Mouse (Mus musculus) heart, embryonic 14.5 days (tissue): ENCODE measurements around the gene Vav2. TPM values are rescaled to one million over a fixed set of nuclear protein-coding genes. Genes with fewer than 3 reads are reported as not detected.
A peak's percentile ranks its signal among the peaks of the same experiment; 100 is the strongest.

Experiments used
- ATAC-seq: fragments of 200-750 bp; cut with Nextera tagmentation; 2 replicates; pipeline ENCODE4 v1.8.0; 2017; ENCODE audit warnings: low read depth, moderate TSS enrichment; ENCODE audit not compliant: insufficient number of reproducible peaks, insufficient read depth, low FRiP score
- H3K27ac ChIP-seq, 2 experiments: fragments of 200-500 bp in 1 of 2; fragments of 300-500 bp in 1 of 2; sonication (generic) in 1 of 2; replicated peaks in 1 of 2; 2 replicates each; pipeline ENCODE4 v1.5.1; 2012 to 2014; ENCODE audit warnings: low read depth in 2 of 2, low read length in 2 of 2, control low read depth in 1 of 2, mild to moderate bottlenecking in 1 of 2, mixed read lengths in 1 of 2; ENCODE audit not compliant: control insufficient read depth in 1 of 2, insufficient read depth in 1 of 2
- H3K27me3 ChIP-seq: fragments of 300-500 bp; sonication (generic); 2 replicates; pipeline ENCODE4 v1.6.1; 2014; ENCODE audit warnings: mild to moderate bottlenecking, low read length, control low read depth; ENCODE audit not compliant: control insufficient read depth, insufficient read depth
- H3K36me3 ChIP-seq: fragments of 300-500 bp; sonication (generic); 2 replicates; pipeline ENCODE4 v1.6.1; 2014; ENCODE audit warnings: mild to moderate bottlenecking, control low read depth, low read length, mixed read lengths; ENCODE audit not compliant: control insufficient read depth, insufficient read depth
- H3K4me1 ChIP-seq, 2 experiments: fragments of 200-500 bp in 1 of 2; fragments of 300-500 bp in 1 of 2; sonication (generic) in 1 of 2; 2 replicates each; pipeline ENCODE4 v1.6.1; 2012 to 2014; ENCODE audit warnings: low read length in 2 of 2, control low read depth in 1 of 2, mixed read lengths in 1 of 2; ENCODE audit not compliant: control insufficient read depth in 2 of 2, insufficient read depth in 2 of 2
- H3K4me2 ChIP-seq: fragments of 300-500 bp; sonication (generic); 2 replicates; pipeline ENCODE4 v1.6.1; 2014; ENCODE audit warnings: mild to moderate bottlenecking, low read length
- H3K4me3 ChIP-seq, 2 experiments: fragments of 200-500 bp in 1 of 2; fragments of 300-500 bp in 1 of 2; sonication (generic) in 1 of 2; 2 replicates each; pipeline ENCODE4 v1.5.1; 2012 to 2014; ENCODE audit warnings: low read length in 2 of 2, mild to moderate bottlenecking in 2 of 2, control low read depth in 1 of 2, low read depth in 1 of 2, moderate library complexity in 1 of 2; ENCODE audit not compliant: control insufficient read depth in 1 of 2, insufficient read depth in 1 of 2
- H3K9ac ChIP-seq: fragments of 300-500 bp; sonication (generic); 2 replicates; pipeline ENCODE4 v1.6.1; 2014; ENCODE audit warnings: mild to moderate bottlenecking, low read length
- H3K9me3 ChIP-seq: fragments of 300-500 bp; sonication (generic); 2 replicates; pipeline ENCODE4 v1.6.1; 2016; ENCODE audit warnings: low read length, control low read depth; ENCODE audit not compliant: control insufficient read depth
- WGBS: fragments of 180-500 bp; shearing (Covaris S2); extraction: QIAGEN DNeasy Blood & Tissue Kit; methylation state at CpG from one replicate; pipeline ENCODE4 v1.1.7; 2014; 5-methylcytosine and 5-hydroxymethylcytosine counted together
- polyA plus RNA-seq: library from polyadenylated mRNA; unstranded; fragments of >200 nt; fragmentation: Nextera tagmentation; extraction: Ambion mirVana; gene quantifications from 2 replicates; pipeline ENCODE4 v1.2.1, GENCODE M21; 2014

The Vav2 gene
- polyA plus RNA-seq = 3.6 and 4.1 TPM in 2 replicates

DNA sequence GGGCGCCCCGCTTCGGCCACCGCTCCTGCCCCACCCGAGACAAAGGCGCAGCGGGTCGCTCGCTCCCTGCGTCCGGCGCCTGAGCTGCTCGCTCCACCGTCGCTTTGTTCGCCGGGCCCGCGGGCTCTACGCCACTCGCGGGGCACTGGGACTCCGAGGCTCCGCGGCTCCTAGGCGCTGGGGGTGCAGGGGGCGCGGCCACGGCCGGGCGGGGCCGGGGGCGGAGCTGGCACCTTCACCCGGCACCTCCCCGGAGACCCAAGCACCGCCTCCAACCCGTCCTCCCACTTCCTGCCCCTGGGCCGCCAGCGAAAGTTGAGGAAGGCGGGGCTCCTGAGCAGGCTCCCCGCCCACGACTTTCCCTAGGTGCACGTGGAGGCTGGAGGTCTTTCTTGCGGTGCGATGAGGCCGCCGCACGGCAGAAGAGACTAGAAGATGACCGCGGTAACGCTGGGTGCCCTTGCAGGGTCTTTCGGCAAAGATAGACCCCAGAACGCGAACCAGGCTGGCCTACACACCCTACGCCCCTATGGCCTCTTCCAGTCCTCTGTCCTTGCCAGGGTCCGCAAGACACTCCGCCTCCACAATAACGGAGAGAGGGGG, at the start of gene Vav2:
Vav2 (minus strand) TSS at position 179 of the 603 bp plus-strand sequence.
- peaks cover 3% of the 10 kb centered on the region; the same call in 1 of the 2 replicates for H3K27me3 ChIP-seq
- H3K4me2 ChIP-seq = peak within 1 kb of the TSS; percentile 96
- peaks cover 6 to 8% of the 10 kb centered on the region in 2 experiments; a peak in 1 of 4 replicates for H3K4me1 ChIP-seq
- H3K27ac ChIP-seq = peak within 1 kb of the TSS in 1 of 2 experiments; percentile 55; a peak in 1 of 4 replicates
- peak within 1 kb of the TSS; percentile 84 for H3K9ac ChIP-seq
- ATAC-seq = peak; percentile 94
- H3K36me3 ChIP-seq = no peaks in the 10 kb centered on the region
- WGBS = 1% methylated on average over 56 of the region's 58 CpGs
- peak within 1 kb of the TSS; percentile 65 to 86 for H3K4me3 ChIP-seq
- no peaks in the 10 kb centered on the region for H3K9me3 ChIP-seq

DNA sequence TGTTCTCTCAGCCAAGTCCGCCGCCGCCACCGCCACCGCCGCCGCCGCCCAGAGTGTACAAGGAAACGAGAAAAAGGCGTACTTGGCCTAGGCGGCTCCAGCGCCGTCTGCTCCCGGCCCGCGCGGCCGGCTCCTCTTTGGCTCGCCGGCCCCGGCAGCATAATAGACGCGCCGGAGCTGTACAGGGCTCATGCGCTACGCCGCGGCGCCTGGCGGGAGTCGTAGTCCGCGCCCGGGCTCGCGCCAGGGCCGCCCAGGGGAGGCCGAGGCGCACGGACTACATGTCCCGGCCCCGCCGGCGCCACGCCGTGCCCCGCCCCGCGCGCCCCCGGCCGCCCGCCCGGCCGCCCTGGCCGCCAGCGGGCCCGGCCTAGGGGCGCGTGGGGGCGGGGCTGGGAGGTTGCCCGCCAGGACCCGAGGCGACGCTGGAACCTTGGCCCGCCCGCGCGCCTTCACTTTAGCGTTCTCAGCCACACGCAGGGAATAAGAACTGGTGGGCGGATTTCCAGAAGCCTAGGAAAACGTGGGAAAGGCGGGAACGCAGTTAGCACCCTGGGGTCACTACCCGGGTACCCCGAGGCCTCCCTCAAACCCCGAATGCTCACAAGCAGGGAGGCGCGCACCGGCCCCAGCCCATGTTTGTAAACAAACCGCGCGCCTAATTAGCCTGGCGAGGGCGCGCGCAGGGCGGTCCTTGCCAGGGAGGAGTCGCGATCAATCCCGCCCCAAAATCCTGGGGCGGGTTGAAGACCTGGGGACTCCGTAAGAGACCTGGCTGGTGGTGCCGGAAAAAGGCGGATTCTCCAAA, 48.9 kb upstream of the Vav2 start:
- H3K4me2 ChIP-seq = peak overlapping the region; percentile 94
- peak overlapping the region; percentile 82 to 99 for H3K4me3 ChIP-seq
- peaks cover 8% of the 10 kb centered on the region; the same call in 1 of the 2 replicates for H3K36me3 ChIP-seq
- peak overlapping the region; percentile 95 for H3K9ac ChIP-seq
- ATAC-seq = peak; percentile 98
- no peaks in the 10 kb centered on the region for H3K27me3 ChIP-seq
- H3K4me1 ChIP-seq = peaks cover 32 to 42% of the 10 kb centered on the region in 2 experiments
- WGBS = under 1% methylated on average over 84 of the region's 96 CpGs
- peak overlapping the region; percentile 93 to 96 for H3K27ac ChIP-seq
- no peaks in the 10 kb centered on the region for H3K9me3 ChIP-seq

DNA sequence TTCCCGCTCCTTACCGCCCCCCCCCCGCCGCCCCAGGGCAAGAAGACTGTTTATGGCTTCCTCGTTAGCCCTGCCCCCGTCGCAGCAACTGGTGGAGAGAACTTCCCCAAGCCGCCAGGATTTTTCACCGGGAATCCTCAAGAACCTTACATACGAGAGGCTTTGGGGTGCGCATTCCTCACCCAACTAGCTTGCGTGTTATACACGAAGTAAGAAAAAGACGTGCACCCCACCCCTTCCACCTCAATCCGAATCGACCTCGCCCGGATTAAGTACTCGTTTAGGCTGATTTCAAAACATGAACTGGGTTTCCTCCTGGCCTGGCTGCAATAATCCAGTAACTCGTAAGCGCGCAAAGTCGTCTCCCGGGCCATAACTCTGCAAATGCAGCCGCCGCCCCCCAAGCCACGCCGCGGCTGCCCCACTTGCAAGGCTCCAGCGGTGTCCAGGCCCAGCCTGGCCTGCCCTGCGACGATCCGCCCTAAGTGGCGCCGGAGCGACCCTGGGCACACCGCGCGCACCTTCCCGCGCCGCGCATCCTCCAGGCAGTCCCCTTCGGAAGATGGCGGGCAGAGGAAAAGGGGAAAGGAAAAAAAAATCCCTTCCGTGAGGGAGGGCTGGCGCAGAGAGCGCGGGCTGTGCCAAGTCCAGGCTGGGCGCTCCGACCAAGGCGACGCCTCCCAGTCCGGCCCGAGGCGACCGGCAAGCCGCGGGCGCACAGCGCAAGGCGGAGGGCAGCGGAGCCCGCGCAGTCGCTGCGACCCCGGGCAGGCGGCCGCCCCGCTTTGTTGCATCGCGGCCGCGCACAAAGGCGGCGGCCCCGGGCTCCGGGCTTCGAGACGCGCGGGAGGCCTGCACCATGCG, 48.0 kb upstream of the Vav2 start:
- Histone ChIP-seq H3K4me2 (peak overlapping the region; percentile 94), H3K4me1 (peaks cover 32 to 50% of the 10 kb centered on the region in 2 experiments), H3K27me3 (no peaks in the 10 kb centered on the region), H3K9me3 (no peaks in the 10 kb centered on the region), H3K36me3 (peaks cover 8% of the 10 kb centered on the region; the same call in 1 of the 2 replicates), H3K27ac (peak overlapping the region; percentile 92 to 93), H3K9ac (peak overlapping the region; percentile 95), H3K4me3 (peak overlapping the region; percentile 82 to 99)
- under 1% methylated on average over 84 of the region's 84 CpGs for WGBS
- 0 out of 2 replicates have a peak, but pooled peaks have one; percentile 10 for ATAC-seq

- Histone ChIP-seq H3K27ac (peak overlapping the region in 1 of 2 experiments; percentile 93; a peak in 1 of 4 replicates), H3K4me3 (peak overlapping the region; percentile 82 to 99), H3K27me3 (no peaks in the 10 kb centered on the region), H3K36me3 (peaks cover 8% of the 10 kb centered on the region; the same call in 1 of the 2 replicates), H3K4me2 (peak overlapping the region; percentile 94), H3K9ac (peak overlapping the region; percentile 95), H3K9me3 (no peaks in the 10 kb centered on the region), H3K4me1 (peaks cover 37 to 60% of the 10 kb centered on the region in 2 experiments)
- WGBS = 27% methylated on average over 4 of the region's 4 CpGs
- no peak for ATAC-seq
Measured at GRCm38 (mm10) chr2:27473911-27474310, 47.1 kb upstream of the Vav2 start.

DNA sequence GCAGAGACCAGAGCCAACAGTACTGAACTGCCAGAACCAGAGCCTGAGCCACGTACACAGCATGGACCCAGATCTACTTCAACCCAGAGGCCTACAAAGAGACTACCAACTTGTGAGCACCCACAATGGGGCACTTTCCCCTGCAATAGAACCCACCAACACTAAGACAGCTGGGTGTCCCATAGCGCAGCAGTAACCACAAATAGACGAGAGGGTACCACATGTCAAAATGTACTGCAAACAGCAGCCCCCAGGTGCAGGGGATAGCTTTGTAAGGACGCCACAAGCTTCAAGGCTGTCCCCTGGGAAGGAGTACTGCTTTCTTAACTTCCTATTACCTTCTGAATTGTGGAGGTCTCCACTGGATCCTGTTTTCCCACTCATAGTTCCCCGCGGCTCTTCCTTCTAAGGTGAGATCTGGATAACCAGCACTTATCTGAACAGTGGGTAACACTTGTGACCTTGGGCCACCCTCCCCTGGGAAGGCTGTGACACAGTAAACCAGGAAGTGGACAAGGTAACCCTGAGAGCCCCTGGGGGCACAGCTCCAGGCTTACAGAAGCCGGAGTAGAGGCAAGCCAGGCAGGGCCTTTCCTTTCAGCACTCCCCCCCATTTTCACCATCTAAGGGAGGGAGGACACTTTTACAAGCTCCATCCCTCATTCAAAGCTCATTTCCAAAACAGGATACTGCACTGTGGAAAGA, 46.4 kb upstream of the Vav2 start:
- Histone ChIP-seq H3K4me2 (peak overlapping the region; percentile 94), H3K27ac (0 out of 4 replicates have a peak overlapping the region, but pooled peaks of 1 of the 2 experiments have one; percentile 93)

GRCm38 (mm10) chr2:27471170-27471584, 44.3 kb upstream of the Vav2 start:
- H3K36me3 ChIP-seq = peaks cover 20% of the 10 kb centered on the region

More for the DNA sequence above, 46.4 kb upstream of the Vav2 start:
- 39% methylated on average over 7 of the region's 7 CpGs for WGBS
- Histone ChIP-seq H3K4me3 (peak overlapping the region in 1 of 2 experiments; percentile 82; a peak in 2 of 4 replicates), H3K36me3 (peaks cover 9% of the 10 kb centered on the region), H3K4me1 (peaks cover 40 to 66% of the 10 kb centered on the region in 2 experiments), H3K27me3 (no peaks in the 10 kb centered on the region), H3K9ac (peak overlapping the region; percentile 95; the same call in 1 of the 2 replicates), H3K9me3 (no peaks in the 10 kb centered on the region)
- no peak for ATAC-seq

More at GRCm38 (mm10) chr2:27471170-27471584, 44.3 kb upstream of the Vav2 start:
- Histone ChIP-seq H3K4me1 (peaks cover 37 to 65% of the 10 kb centered on the region in 2 experiments), H3K4me3 (no peak overlapping the region), H3K27me3 (no peaks in the 10 kb centered on the region), H3K9ac (peak overlapping the region; percentile 3; the same call in 1 of the 2 replicates), H3K27ac (no peak overlapping the region), H3K4me2 (no peak overlapping the region), H3K9me3 (no peaks in the 10 kb centered on the region)
- no peak for ATAC-seq
